Mouse (Mus musculus): ENCODE results near the gene Hsph1. TPM values are rescaled to one million over a fixed set of nuclear protein-coding genes. Genes with fewer than 3 reads are reported as not detected.

The Hsph1 gene
- polyA plus RNA-seq, 1 experiment from 2014 or later, result 94.9 TPM

DNA sequence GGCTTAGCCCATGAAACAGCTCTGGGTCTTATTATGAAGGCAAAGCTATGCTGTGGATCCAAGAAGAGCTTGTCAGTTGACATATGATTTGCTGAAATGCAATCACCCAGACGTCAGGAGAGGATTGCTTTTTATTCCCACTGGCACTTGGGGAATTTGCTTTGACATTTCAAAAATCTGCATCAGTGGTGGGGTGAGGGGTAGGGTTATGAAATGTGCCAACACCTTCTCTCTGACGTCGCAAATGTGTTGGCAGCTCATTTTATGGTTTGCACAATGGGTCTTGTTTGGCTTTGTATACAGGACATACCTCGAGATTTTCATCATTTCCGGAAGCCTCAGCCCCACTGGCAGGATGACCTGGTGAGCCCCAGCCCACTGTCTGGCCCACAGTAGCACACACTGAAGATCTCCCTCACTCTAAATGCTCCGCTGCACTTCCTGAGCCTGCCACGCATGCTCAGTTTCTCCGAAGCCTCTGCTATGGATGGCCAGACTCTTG is 52.0 kb downstream of the Hsph1 start:
- no peaks in the 10 kb centered on the region for H3K36me3 ChIP-seq
- no peak overlapping the region for H3K9ac ChIP-seq (replicated peaks)
- 0 out of 2 replicates have a peak overlapping the region, but pooled peaks have one; percentile 48 for H3K27ac ChIP-seq (replicated peaks)
- H3K9me3 ChIP-seq (replicated peaks), result no peaks in the 10 kb centered on the region
- no peaks in the 10 kb centered on the region for H3K27me3 ChIP-seq (replicated peaks)
- 58% methylated on average over 8 of the region's 8 CpGs for WGBS
- no peak for ATAC-seq (ENCODE audit: low FRiP score)
- 0 out of 2 replicates have a peak, but pooled peaks cover 14% of the 10 kb centered on the region for H3K4me1 ChIP-seq
- H3K4me3 ChIP-seq (replicated peaks), result no peak overlapping the region
- H3K4me2 ChIP-seq, result no peak overlapping the region

DNA sequence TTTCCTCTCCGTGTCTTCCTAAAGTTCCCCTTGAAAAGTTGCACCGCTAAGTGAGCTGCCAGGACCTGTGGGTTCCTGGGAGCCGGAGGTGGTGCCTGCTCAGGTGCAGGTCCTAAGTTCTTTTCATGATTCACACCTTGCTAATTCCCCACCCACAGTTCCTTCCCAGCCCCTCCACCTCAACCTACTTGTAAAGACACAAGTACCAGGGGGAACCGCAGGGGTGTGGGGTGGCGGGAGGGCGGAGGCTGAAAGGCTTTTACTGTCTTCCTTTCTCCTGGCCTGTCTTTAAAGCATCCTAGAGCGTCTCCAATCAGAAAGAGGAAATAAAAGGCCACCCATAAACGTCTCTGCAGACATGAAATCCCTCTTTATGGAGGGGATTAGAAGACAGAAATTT is 52.7 kb downstream of the Hsph1 start:
- Histone ChIP-seq H3K9me3 (replicated peaks) (no peaks in the 10 kb centered on the region), H3K27me3 (replicated peaks) (no peaks in the 10 kb centered on the region), H3K36me3 (no peaks in the 10 kb centered on the region), H3K4me3 (replicated peaks) (no peak overlapping the region), H3K4me2 (no peak overlapping the region), H3K9ac (replicated peaks) (no peak overlapping the region), H3K4me1 (0 out of 2 replicates have a peak, but pooled peaks cover 14% of the 10 kb centered on the region), H3K27ac (replicated peaks) (no peak overlapping the region)
- WGBS, result 24% methylated on average over 8 of the region's 8 CpGs
- ATAC-seq (ENCODE audit: low FRiP score), result no peak

DNA sequence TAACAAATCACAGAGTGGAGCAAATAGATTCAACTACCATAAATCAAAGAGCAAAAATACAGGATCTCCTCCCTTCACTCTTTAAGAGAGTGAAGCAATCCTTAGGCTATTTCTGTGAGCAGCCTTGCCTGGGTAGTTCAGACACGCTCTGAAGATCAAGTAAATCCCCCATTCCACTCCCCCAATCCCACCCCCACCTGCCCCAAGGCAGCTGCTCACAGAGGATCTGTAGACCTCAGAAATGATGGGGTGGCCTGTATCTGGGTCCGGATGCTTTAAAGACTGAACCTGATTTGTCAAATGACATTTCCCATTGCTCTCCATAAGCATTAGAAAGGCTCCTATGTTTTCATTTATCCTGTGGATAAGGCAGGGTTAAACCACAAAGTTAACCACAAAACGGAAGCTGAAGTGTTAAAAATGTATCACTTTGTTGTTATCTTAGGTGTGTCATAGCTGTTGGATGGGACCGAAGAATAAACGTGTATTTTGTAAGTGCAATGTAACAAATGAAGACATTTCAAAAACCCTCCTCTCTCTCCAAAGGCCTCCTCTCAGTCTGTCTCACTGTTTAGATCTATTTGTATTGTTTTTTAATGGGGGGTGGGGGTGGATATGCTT is 53.4 kb downstream of the Hsph1 start:
- no peak overlapping the region for H3K27ac ChIP-seq (replicated peaks)
- 75% methylated on average over 5 of the region's 5 CpGs for WGBS
- ATAC-seq (ENCODE audit: low FRiP score), result no peak

DNA sequence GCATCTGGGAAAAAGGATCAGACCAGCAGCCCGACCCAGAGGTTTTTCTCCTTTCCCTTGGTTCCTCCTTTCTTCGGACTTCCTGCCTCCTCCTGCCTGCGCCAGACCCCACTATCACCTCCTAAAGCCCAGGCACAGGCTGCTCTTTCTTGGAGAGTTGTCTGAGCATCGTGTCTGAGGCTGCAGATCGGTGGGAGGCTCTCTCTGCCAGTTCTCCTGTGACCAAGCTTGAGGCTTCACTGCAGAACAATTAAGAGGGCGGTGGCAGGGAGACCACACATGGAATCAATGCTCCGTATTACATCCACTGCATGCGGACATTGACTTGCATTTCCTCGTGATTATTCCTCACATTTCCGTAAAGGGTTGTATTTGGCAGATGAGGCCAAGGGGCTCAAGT is 58.7 kb downstream of the Hsph1 start:
- Histone ChIP-seq H3K4me1 (peaks cover 10% of the 10 kb centered on the region; the same call in 1 of the 2 replicates), H3K9ac (replicated peaks) (no peak overlapping the region), H3K27me3 (replicated peaks) (no peaks in the 10 kb centered on the region), H3K27ac (replicated peaks) (no peak overlapping the region), H3K9me3 (replicated peaks) (no peaks in the 10 kb centered on the region), H3K36me3 (no peaks in the 10 kb centered on the region), H3K4me3 (replicated peaks) (no peak overlapping the region), H3K4me2 (no peak overlapping the region)
- ATAC-seq (ENCODE audit: low FRiP score), result no peak
- WGBS, result 33% methylated on average over 10 of the region's 10 CpGs

More for the DNA sequence above, 53.4 kb downstream of the Hsph1 start:
- Histone ChIP-seq H3K4me2 (no peak overlapping the region), H3K9me3 (replicated peaks) (no peaks in the 10 kb centered on the region), H3K9ac (replicated peaks) (no peak overlapping the region), H3K4me3 (replicated peaks) (no peak overlapping the region), H3K36me3 (no peaks in the 10 kb centered on the region), H3K27me3 (replicated peaks) (no peaks in the 10 kb centered on the region), H3K4me1 (peaks cover 15% of the 10 kb centered on the region; the same call in 1 of the 2 replicates)

DNA sequence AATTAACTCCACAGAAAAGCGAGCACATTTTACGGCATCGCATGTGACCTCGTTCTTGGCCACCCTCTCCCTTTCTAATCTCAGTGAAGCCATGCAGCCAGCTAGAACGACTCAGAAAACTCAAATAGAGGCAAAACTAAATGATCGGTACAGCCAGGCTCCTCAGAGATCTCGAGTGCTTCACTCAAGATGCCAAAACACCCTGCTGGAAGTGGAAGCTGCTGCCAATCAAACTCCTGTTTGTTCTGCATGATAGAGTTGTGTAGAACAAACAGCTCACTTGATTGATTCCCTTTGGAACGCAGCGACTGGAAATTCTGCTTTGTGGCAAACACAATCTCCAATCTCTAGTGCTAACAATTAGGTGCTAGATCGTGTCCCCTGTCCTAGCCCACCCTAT is 59.2 kb downstream of the Hsph1 start:
- no peaks in the 10 kb centered on the region for H3K27me3 ChIP-seq (replicated peaks)
- H3K9me3 ChIP-seq (replicated peaks), result no peaks in the 10 kb centered on the region
- 60% methylated on average over 10 of the region's 10 CpGs for WGBS
- H3K9ac ChIP-seq (replicated peaks), result no peak overlapping the region
- H3K4me1 ChIP-seq, result peaks cover 10% of the 10 kb centered on the region; the same call in 1 of the 2 replicates
- H3K36me3 ChIP-seq, result no peaks in the 10 kb centered on the region
- ATAC-seq (ENCODE audit: low FRiP score), result no peak
- H3K4me3 ChIP-seq (replicated peaks), result no peak overlapping the region
- no peak overlapping the region for H3K4me2 ChIP-seq
- H3K27ac ChIP-seq (replicated peaks), result no peak overlapping the region

DNA sequence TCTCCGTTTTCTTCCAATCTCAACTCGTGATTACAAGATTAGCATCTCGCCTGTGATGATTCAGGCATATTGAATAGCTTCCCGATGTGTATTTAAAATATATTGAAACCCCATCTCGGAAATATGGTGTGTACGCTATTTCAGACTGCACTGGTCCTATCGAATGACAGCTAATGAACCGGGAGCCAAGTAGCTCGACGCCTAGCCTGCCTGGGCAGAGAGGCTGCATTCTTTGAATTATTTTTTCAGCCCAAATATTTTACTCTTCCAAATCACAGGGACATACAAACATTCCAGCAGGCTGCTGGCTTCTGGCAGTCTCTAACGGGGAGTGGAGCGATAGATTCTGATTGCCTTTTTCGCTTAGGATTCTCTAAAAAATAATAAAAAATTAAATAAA is 67.2 kb downstream of the Hsph1 start:
- no peak overlapping the region for H3K27ac ChIP-seq (replicated peaks)
- H3K4me2 ChIP-seq, result no peak overlapping the region
- H3K27me3 ChIP-seq (replicated peaks), result no peaks in the 10 kb centered on the region
- H3K4me1 ChIP-seq, result peaks cover 11% of the 10 kb centered on the region
- H3K36me3 ChIP-seq, result no peaks in the 10 kb centered on the region
- H3K9ac ChIP-seq (replicated peaks), result no peak overlapping the region
- no peak overlapping the region for H3K4me3 ChIP-seq (replicated peaks)
- no peaks in the 10 kb centered on the region for H3K9me3 ChIP-seq (replicated peaks)
- WGBS, result 83% methylated on average over 13 of the region's 13 CpGs
- ATAC-seq (ENCODE audit: low FRiP score), result no peak

DNA sequence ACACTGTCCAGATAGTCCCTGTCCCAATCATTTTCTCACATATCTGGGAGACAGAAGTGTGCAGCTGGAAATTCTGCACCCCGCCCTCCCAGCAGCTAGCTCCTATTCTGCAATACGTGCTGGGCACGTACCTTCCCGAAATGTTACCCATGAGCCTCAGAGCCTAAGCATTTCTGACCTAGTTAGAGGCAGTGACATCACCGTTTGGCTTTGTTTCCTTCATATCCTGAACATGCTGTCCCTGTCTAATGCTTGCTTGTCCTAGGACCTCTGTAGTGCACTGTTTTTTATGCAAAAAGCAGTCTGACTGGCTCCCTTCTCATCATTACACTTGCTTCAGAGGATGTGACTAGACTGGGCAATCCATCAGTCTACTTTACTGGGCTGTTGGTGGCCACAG is 69.2 kb downstream of the Hsph1 start:
- H3K4me2 ChIP-seq, result no peak overlapping the region
- H3K9me3 ChIP-seq (replicated peaks), result no peaks in the 10 kb centered on the region
- 76% methylated on average over 5 of the region's 5 CpGs for WGBS
- H3K27ac ChIP-seq (replicated peaks), result no peak overlapping the region
- H3K9ac ChIP-seq (replicated peaks), result no peak overlapping the region
- no peak overlapping the region for H3K4me3 ChIP-seq (replicated peaks)
- H3K4me1 ChIP-seq, result peaks cover 11% of the 10 kb centered on the region
- no peaks in the 10 kb centered on the region for H3K36me3 ChIP-seq
- no peak; the same call in 1 of the 2 replicates for ATAC-seq (ENCODE audit: low FRiP score)
- H3K27me3 ChIP-seq (replicated peaks), result no peaks in the 10 kb centered on the region

DNA sequence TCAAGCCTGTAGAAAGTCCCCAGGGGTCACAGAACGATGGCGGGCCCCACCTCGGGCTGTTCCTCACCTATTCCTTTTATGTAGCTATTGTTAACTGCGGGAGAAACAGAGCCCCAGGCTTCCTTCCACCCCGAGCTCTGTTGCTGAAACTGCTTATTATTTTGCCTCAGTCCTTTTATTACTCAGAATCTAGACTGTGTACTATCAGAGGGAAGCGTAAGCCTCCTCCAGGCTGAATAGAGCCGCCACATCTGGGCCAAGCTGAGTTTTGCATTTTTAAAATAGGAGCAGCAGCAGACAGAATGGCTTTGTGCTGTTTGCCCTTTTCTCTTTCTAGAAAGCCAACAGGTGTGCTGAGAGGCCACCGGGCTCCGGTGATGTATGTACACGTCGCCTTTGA is 70.2 kb downstream of the Hsph1 start:
- peaks cover 18% of the 10 kb centered on the region for H3K4me1 ChIP-seq
- H3K4me2 ChIP-seq, result no peak overlapping the region
- H3K9ac ChIP-seq (replicated peaks), result no peak overlapping the region
- no peaks in the 10 kb centered on the region for H3K9me3 ChIP-seq (replicated peaks)
- H3K4me3 ChIP-seq (replicated peaks), result no peak overlapping the region
- WGBS, result 39% methylated on average over 11 of the region's 11 CpGs
- H3K27ac ChIP-seq (replicated peaks), result no peak overlapping the region
- ATAC-seq (ENCODE audit: low FRiP score), result no peak
- H3K36me3 ChIP-seq, result no peaks in the 10 kb centered on the region
- no peaks in the 10 kb centered on the region for H3K27me3 ChIP-seq (replicated peaks)

Other genes starting within 250 kb of the Hsph1 start
- gene Medag, start 224.6 kb downstream of the Hsph1 start, polyA plus RNA-seq (2015; fragmentation: Nextera tagmentation; extraction: Ambion mirVana), result 1.8 and 2.5 TPM in 2 replicates
- gene Tex26, start 196.7 kb downstream of the Hsph1 start, polyA plus RNA-seq (2015; fragmentation: Nextera tagmentation; extraction: Ambion mirVana), result 0.73 and 0.78 TPM in 2 replicates
- gene Wdr95, start 107.7 kb downstream of the Hsph1 start, polyA plus RNA-seq (2015; fragmentation: Nextera tagmentation; extraction: Ambion mirVana), result 0.12 and 0.36 TPM in 2 replicates
- gene B3glct, start 41.9 kb upstream of the Hsph1 start, polyA plus RNA-seq (2015; fragmentation: Nextera tagmentation; extraction: Ambion mirVana), result 13.9 and 14.6 TPM in 2 replicates

Data from neural tube, embryonic 15.5 days (tissue).